Mouse (Mus musculus) 416B (cell line): ENCODE results near the gene Ebpl.
A peak's percentile ranks its signal among the peaks of the same experiment; 100 is the strongest.

Source experiments
- DNase-seq: peaks from one replicate; pipeline ENCODE4 v3.0.0; 2011; ENCODE audit warnings: low read depth

Gene Ebpl

GRCm38 (mm10) chr14:61360131-61360980 lies at the start of gene Ebpl:
Gene Ebpl, minus strand, starts transcription at chr14:61360439.
- DNase-seq: peak; percentile 85

- DNase-seq: peak; percentile 57
Observed at GRCm38 (mm10) chr14:61410020-61410419, 49.8 kb upstream of the Ebpl start.

- DNase-seq: no peak
Observed at GRCm38 (mm10) chr14:61407055-61407454, 46.8 kb upstream of the Ebpl start.

GRCm38 (mm10) chr14:61405761-61406160 lies 45.5 kb upstream of the Ebpl start:
- DNase-seq: peak; percentile 19

GRCm38 (mm10) chr14:61404941-61405340 lies 44.7 kb upstream of the Ebpl start:
- DNase-seq: no peak

GRCm38 (mm10) chr14:61394745-61395144 lies 34.5 kb upstream of the Ebpl start:
- DNase-seq: no peak

- DNase-seq: no peak
Observed at GRCm38 (mm10) chr14:61390586-61390985, 30.3 kb upstream of the Ebpl start.

GRCm38 (mm10) chr14:61367290-61367689 lies 7.1 kb upstream of the Ebpl start:
- DNase-seq: no peak

- DNase-seq: no peak
Observed at GRCm38 (mm10) chr14:61364656-61365055, 4.4 kb upstream of the Ebpl start.

- no peak for DNase-seq
Observed at GRCm38 (mm10) chr14:61363734-61364133, 3.5 kb upstream of the Ebpl start.

GRCm38 (mm10) chr14:61362268-61362667 lies 2.0 kb upstream of the Ebpl start:
- DNase-seq: no peak

GRCm38 (mm10) chr14:61360981-61361511 lies 807 bp upstream of the Ebpl start:
- no peak for DNase-seq

GRCm38 (mm10) chr14:61354251-61355235 lies 5.7 kb downstream of the Ebpl start:
- DNase-seq: no peak

- DNase-seq: no peak
Observed at GRCm38 (mm10) chr14:61350808-61351207, 9.4 kb downstream of the Ebpl start.

GRCm38 (mm10) chr14:61349876-61350275 lies 10.4 kb downstream of the Ebpl start:
- DNase-seq: no peak

GRCm38 (mm10) chr14:61346827-61347698 lies 13.2 kb downstream of the Ebpl start:
- peak; percentile 47 for DNase-seq

- DNase-seq: peak; percentile 40
Observed at GRCm38 (mm10) chr14:61344590-61344989, 15.6 kb downstream of the Ebpl start.

GRCm38 (mm10) chr14:61339381-61339780 lies 20.9 kb downstream of the Ebpl start:
- DNase-seq: peak; percentile 77

GRCm38 (mm10) chr14:61330996-61331561 lies 29.2 kb downstream of the Ebpl start:
- peak; percentile 89 for DNase-seq

- DNase-seq: no peak
Observed at GRCm38 (mm10) chr14:61330591-61330990, 29.6 kb downstream of the Ebpl start.
